In genomic region chr6:72898244-72899200, GRCm38 (mm10) we compare ENCODE assay signal across 8 mouse cellular contexts. TPM values are rescaled to one million over a fixed set of nuclear protein-coding genes. Genes with fewer than 3 reads are reported as not detected.
DNase-seq lines count a peak whose midpoint lies in the region; ATAC-seq and TF ChIP-seq lines count a peak whose summit lies in the region.

No protein-coding gene starts in this region.

- peaks cover 52% of the 10 kb centered on the region for H3K79me2 ChIP-seq in myocyte (ENCODE audit: control insufficient read depth, insufficient read depth)

- peak overlapping the region; percentile 98 for H3K4me3 ChIP-seq in liver, embryonic 11.5 days (ENCODE audit: low read depth, low read length)
- peak overlapping the region; percentile 49 for H3K4me3 ChIP-seq in myocyte

- WGBS in liver, embryonic 11.5 days = under 1% methylated on average over 62 of the region's 71 CpGs

- no peaks in the 10 kb centered on the region for H3K27me3 ChIP-seq in liver, embryonic 11.5 days (replicated peaks; ENCODE audit: control insufficient read depth, insufficient read depth, low read length)
- H3K27me3 ChIP-seq in myocyte (ENCODE audit: control insufficient read depth, insufficient read depth, insufficient read length) = no peaks in the 10 kb centered on the region

- TF ChIP-seq POLR2A in myocyte (IDR thresholded peaks at IDR 0.05; ENCODE audit: insufficient read length, low read depth) = peak; percentile 14

- no peaks in the 10 kb centered on the region for H3K9me3 ChIP-seq in liver, embryonic 11.5 days (ENCODE audit: control insufficient read depth, low read length)

- peak overlapping the region; percentile 99 for H3K9ac ChIP-seq in liver, embryonic 11.5 days (ENCODE audit: low read depth, low read length)

- peak; percentile 48 for ATAC-seq in liver, embryonic 11.5 days (replicated peaks; ENCODE audit: low FRiP score)

- DNase-seq in left cerebral cortex, adult 18-20 months (ENCODE audit: low spot score in 2 of 2) = peak; percentile 44 to 61
- DNase-seq in left cerebral cortex, adult 11 months (ENCODE audit: low spot score) = no peak
- DNase-seq in embryo, embryonic 9.5 days (ENCODE audit: extremely low spot score) = peak; percentile 61
- peak; percentile 64 to 74 for DNase-seq in heart, adult 18-20 months
- DNase-seq in kidney, adult 18-20 months = peak; percentile 74
- DNase-seq in liver, embryonic 11.5 days (ENCODE audit: low spot score) = peak; percentile 67
- DNase-seq in spleen, postnatal 4 days (ENCODE audit: low spot score in 2 of 2) = peak; percentile 71 to 89

- peak overlapping the region; percentile 88 for H3ac ChIP-seq in myocyte (ENCODE audit: control insufficient read depth, insufficient read length)

- H3K4me2 ChIP-seq in liver, embryonic 11.5 days = peak overlapping the region; percentile 81
- H3K4me2 ChIP-seq in myocyte (ENCODE audit: low read depth) = peak overlapping the region; percentile 79

- H3K36me3 ChIP-seq in liver, embryonic 11.5 days (ENCODE audit: control insufficient read depth, insufficient read depth, low read length) = no peaks in the 10 kb centered on the region
- H3K36me3 ChIP-seq in myocyte (ENCODE audit: control insufficient read depth, insufficient read depth) = peaks cover 5% of the 10 kb centered on the region

- peaks cover 17% of the 10 kb centered on the region for H3K4me1 ChIP-seq in liver, embryonic 11.5 days (replicated peaks; ENCODE audit: control insufficient read depth, insufficient read depth, low read length)

- H3K27ac ChIP-seq in liver, embryonic 11.5 days (ENCODE audit: low read depth, low read length) = peak overlapping the region; percentile 99

TF ChIP-seq in myocyte, 11 proteins besides CTCF, POLR2A, EP300 and RAD21:
- no peak for TF ChIP-seq SRF (IDR thresholded peaks at IDR 0.05; ENCODE audit: control insufficient read depth, insufficient read length, low read depth)
- peak in 1 of 3 experiments; percentile 2 for TF ChIP-seq MYOG (IDR thresholded peaks at IDR 0.05; ENCODE audit: control insufficient read depth in 1 of 3, insufficient read depth in 1 of 3, insufficient read length in 2 of 3, low read depth in 2 of 3)
- TF ChIP-seq TCF12 (IDR thresholded peaks at IDR 0.05; ENCODE audit: insufficient read depth, poor library complexity, severe bottlenecking) = no peak
- TF ChIP-seq POLR2AphosphoS2 (IDR thresholded peaks at IDR 0.05; ENCODE audit: insufficient read length, low read depth) = no peak
TF ChIP-seq in myocyte: peak in this region for 1.

RNA-seq across cellular contexts. Expression of gene Kcmf1, which starts 1.3 kb away (rescaled TPM):
- total RNA-seq in left cerebral cortex, adult 18-20 months (2021) = 10 to 100 TPM; 74.5 to 74.7 TPM
- 100 to 1,000 TPM in 1 of 2 experiments, 10 to 100 TPM in 1; 97.7 to 104 TPM for total RNA-seq in heart, adult 18-20 months (2021)
- 40.6 and 46.8 TPM in 2 replicates for polyA plus RNA-seq in liver, embryonic 11.5 days (2014; fragmentation: Nextera tagmentation; extraction: Ambion mirVana)
- polyA plus RNA-seq in myocyte (2012; fragmentation: generic; extraction: Trizol) = 110 TPM
